Mouse (Mus musculus) layer of hippocampus, adult 9-11 months (tissue): ENCODE measurements at regions not wholly inside any gene's neighbourhood (a gene's known extent, or its start where the extent isn't known, plus 50 kb on each side); places are given as distances from the start of the nearest gene placed in this dataset.
A peak's percentile ranks its signal among the peaks of the same experiment; 100 is the strongest.
"Not testable (repeated sequence)": the region's sequence is repeated elsewhere in the genome, so short reads cannot be mapped to it uniquely, and the experiment has no call there.

Source experiments
- DNase-seq: peaks from one replicate; pipeline ENCODE4 v3.0.0; 2022

DNA sequence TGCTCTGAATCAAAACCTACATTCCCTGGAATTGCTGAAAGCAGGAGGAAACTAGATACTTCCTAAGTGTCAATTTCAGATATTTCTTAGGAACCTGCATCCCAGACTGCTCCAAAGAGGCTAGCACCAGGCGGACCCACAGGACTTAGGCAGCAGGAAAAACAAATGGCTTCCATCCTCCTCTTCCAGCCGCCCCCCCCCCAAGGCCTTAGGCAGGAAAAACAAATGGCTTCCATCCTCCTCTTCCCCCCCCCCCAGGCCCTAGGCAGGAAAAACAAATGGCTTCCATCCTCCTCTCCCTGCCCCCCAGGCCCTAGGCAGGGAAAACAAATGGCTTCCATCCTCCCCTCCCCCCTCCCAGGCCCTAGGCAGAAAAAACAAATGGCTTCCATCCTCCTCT, 64.5 kb upstream of the Nap1l2 start:
- DNase-seq, result no peak

DNA sequence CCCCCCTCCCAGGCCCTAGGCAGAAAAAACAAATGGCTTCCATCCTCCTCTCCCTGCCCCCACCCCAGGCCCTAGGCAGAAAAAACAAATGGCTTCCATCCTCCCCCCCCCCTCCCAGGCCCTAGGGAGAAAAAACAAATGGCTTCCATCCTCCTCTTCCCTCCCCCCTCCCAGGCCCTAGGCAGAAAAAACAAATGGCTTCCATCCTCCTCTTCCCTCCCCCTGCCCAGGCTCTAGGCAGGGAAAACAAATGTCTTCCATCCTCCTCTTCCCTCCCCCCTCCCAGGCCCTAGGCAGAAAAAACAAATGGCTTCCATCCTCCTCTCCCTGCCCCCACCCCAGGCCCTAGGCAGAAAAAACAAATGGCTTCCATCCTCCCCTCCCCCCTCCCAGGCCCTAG, 65.0 kb upstream of the Nap1l2 start:
- DNase-seq, result not testable (repeated sequence)

DNA sequence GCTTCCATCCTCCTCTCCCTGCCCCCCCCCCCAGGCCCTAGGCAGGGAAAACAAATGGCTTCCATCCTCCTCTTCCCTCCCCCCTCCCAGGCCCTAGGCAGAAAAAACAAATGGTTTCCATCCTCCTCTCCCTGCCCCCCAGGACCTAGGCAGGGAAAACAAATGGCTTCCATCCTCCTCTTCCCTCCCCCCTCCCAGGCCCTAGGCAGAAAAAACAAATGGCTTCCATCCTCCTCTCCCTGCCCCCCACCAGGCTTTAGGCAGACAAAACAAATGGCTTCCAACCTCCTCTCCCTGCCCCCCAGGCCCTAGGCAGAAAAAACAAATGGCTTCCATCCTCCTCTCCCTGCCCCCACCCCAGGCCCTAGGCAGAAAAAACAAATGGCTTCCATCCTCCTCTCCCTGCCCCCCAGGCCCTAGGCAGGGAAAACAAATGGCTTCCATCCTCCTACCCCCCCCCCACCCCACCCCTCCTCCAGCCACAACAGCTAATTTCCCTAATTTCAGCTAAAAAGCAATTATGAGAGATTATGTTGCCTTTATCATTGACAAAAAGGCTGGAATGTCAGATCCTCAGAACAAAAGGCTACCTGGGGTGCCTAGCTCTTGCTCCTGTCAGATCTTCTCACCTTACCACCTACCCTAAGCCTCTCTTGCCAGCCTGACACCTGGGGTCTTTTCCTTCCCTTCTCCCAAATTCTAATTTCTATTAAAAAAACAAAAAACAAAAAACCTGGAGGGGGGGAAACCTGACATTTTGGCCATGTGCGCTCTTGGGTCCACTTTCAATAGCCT, 65.8 kb upstream of the Nap1l2 start:
- DNase-seq, result not testable (repeated sequence)

DNA sequence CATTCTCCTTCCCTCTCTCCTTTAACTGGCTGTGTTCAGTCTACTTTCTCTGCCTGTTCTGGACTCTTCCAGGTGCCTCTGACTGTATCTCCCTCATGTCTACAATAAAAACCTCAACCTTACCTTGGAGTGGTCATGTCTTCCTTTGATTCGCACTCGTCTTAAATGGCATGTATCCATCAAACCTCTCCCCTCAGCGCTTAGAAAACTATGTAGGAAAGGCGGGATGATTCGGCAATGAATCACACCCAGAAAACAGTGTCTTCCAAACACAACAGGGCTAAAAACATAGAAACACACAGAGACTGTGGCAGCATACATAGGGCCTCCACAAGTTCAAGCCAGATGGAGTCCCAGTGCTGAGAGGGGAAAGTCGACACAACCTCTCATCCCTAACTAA, 66.4 kb upstream of the Nap1l2 start:
- DNase-seq, result no peak

DNA sequence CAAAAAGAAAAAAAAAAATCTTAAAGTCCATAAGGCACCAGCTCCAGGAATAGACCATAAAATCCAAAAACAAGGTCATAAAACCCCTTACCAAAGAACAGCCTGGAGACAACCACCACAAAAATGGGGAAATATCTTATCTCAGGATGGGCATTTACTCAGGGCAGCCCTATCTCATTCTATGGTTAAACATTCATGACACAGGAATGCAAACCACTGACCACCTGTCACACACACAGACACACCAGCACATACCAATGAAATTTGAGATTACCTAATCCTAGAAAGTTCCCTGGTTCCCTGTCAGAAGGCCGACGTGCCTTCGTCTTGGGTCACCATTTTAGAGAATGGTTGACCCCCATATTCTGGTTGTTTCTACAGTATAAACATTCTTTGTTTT, 66.3 kb upstream of the Cdx4 start:
- DNase-seq, result no peak

DNA sequence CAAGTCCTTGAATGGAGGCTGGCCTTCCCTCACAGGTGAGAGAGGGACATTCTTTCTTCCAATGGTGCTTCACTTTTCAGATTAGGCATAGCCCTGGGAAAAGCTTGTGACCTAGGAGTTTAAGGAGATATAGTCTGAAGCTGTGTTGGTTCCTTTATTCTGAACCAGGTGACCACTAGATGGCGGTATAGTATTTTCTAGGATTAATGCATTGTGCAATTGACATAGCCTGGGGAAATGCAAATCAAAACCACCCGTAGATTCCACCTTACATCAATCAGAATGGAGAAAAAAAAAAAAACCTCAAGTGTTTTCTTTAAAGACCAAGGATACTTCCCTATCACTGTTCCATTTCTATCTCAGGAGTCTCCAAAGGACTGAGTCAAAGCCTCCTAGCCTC, 61.3 kb upstream of the Cdx4 start:
- peak; percentile 4 for DNase-seq
